Mouse (Mus musculus): Measurements from ENCODE around the gene Map7d2.
"Not testable (repeated sequence)": the region's sequence is repeated elsewhere in the genome, so short reads cannot be mapped to it uniquely, and the experiment has no call there.

- TF ChIP-seq POLR2A (IDR thresholded peaks at IDR 0.05; ENCODE audit: borderline replicate concordance, extremely low read depth, insufficient read depth, insufficient read length, poor library complexity, severe bottlenecking); CTCF (IDR thresholded peaks at IDR 0.05; ENCODE audit: borderline replicate concordance, extremely low read depth, insufficient read depth, insufficient read length): not testable (repeated sequence)
These were observed 64.0 kb downstream of the Map7d2 start for GRCm38 (mm10) chrX:159478243-159478940.

Measured in brain, embryonic 14.5 days (tissue).